Mouse (Mus musculus) frontal cortex, postnatal 14 days (tissue): ENCODE data around the gene Tox4.
"Not testable (repeated sequence)": the region's sequence is repeated elsewhere in the genome, so short reads cannot be mapped to it uniquely, and the experiment has no call there.

Experiments
- DNase-seq, 2 experiments: peaks; one replicate each; pipeline ENCODE4 v3.0.0; 2022; ENCODE audit warnings: low spot score in 2 of 2

The Tox4 gene

DNA sequence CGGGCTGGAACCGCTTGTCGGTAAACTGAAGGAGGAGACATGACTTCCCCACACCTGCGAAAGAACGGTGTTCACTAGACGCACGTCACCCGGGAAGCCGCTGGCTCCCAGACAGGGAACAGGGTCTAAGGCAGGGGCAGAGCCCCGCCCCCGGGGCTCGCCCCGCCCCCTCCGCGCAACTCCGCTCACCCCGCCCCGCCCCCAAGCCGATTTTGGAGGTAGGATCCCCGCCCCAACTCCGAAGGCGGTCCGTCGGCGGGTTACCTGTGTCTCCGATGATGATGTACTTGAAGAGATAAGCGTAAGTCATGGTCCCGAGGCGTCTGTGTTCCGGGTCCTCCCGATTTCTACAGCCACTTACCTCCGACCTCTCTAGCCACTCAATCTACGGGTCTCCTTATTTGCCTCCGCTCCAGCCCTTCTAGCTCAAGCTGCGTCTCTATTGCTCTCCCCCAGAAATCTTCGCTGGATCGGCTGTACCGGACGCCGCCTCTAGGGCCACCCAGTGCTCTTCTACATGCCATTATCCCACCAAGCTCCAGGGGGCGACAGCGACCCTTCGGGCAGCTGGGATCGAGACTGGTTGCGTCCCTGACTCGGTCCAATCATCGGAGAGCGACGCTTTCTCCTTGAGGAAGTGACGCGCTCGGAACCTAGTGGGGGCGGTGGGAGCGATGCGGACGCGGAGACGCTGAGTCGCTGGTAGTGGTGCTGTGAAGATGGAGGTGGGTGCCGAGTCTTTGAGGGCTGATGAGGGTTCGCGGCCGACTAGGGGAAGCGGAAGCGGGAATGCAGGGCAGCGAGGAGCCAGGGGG is at the start of gene Tox4, which contains the start of gene Rab2b:
Gene Tox4, plus strand, starts transcription at position 215 of the 815 bp plus-strand sequence.
Gene Rab2b, minus strand, starts transcription at position 614 of the 815 bp plus-strand sequence.
- peak; percentile 98 to 99 for DNase-seq

DNA sequence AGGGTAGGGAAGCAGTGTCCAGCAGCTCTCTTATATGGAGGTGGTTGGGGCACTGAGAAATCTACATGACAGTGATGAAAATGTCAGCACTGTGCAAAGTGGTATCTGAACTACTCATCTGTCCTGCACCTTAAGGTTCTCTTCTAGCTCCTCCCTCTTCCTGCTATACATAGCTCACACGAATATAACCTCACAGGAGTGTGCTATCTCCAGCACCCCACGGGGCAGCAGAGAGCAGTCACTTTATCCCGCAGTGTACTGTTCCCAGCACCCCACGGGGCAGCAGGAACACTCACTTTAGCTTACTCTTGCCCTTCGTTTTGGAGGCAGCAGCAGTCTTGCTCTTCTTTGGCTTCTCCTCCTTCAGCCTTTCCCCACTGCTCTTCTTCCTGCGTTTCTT is 46.7 kb upstream of the Tox4 start:
- DNase-seq, result no peak

DNA sequence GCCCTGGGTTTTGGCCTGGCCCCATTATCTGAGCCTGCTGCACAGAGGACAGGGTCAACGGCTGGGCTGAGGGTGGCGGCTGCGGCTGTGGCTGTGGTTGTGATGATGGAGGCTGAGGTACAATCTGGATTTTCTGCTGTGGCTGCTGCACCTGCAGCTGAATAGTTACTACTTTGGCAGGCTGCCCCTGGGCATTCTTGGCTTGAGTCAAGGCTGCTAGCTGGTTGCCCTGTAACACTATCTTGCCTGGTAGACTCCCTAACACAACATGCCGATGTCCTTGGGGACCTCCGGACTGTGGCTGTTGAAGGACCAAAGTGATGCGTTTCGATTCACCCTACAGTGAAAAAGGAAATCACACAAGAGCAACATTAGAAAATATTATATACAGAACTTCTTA is 43.8 kb upstream of the Tox4 start:
- DNase-seq, result no peak

DNA sequence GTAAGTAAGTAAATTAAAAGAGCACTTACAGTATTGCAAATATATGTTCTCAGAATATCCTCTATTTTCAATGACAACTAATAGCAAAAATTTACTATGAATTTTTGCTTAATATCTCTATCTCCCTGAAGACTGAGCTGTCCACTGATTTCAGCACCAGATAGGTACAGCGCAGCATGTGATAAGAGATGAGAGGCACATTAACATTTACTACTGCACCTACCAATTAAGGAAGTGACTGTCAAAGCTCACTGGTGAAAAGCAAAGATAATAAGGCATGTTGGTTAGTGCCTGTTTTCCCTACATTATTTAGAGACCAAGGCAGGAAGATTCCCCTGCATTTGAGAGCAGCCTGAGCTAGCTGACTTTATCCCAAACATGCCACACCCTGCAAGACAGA is 42.7 kb upstream of the Tox4 start:
- no peak for DNase-seq

DNA sequence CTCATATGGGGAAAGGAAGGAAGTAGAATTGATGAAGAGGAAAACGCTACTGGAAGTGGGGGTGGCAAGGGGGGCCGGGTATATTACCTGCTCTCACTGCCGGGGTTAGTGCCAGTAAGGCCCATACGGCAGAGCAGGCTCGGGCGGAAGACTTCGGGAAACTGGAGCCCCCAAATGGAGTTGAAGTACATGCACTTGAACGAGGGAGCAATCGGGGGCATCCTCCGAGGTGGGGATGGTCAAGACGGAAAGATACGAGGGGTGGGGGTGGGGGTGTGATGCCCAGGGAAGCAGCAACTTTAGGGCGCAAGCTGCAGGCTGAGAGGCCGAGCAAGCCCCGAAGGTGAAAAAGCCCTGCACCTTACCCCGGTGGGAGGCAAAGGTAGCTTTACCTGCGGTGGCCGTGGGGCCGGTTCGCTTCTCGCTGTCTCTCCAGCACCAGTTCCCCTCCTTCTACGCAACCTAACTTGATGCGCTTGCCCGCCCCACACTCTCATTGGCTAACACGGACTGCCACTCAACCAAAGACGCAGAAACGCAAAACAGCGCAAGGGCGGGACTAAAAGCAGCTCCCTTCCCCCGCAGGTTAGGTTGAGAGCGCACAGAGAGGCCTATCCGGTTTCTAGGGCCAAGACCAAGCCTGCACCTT is 34.8 kb upstream of the Tox4 start:
- DNase-seq, result peak; percentile 97 to 98

DNA sequence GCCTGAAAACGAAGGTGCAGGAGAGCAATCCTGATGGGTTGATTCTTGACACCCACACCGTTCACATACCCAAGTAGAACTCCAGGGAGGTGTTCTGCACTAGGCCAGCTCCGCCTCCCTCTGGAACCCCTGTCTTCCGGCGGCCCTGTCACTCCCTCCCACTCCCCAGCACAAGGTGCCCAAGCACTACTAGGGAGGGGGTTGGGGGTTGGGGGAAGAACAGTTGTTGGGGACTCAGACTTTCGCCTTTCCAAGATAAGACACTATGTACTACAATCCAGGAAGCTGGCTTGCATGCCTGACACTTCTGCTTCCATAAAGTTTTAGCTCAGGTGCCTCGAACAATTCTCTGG is 34.3 kb upstream of the Tox4 start:
- DNase-seq, result no peak

DNA sequence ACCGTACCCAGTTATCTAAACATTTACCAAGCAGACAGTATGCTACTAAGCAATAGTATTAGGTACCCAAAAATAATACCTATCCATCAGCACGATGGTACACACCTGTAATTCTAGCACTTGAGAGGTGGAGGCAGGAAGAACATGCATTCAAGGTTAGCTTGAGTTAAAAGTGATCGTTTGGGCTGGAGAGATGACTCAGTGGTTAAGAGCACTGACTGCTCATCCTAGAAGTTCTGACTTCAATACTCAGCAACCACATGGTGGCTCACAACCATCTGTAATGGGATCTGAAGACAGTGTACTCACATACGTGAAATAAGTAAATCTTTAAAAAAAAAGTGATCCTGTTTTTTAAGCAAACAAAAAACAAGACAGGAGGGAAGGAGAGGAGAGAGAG is 32.8 kb upstream of the Tox4 start:
- no peak for DNase-seq

DNA sequence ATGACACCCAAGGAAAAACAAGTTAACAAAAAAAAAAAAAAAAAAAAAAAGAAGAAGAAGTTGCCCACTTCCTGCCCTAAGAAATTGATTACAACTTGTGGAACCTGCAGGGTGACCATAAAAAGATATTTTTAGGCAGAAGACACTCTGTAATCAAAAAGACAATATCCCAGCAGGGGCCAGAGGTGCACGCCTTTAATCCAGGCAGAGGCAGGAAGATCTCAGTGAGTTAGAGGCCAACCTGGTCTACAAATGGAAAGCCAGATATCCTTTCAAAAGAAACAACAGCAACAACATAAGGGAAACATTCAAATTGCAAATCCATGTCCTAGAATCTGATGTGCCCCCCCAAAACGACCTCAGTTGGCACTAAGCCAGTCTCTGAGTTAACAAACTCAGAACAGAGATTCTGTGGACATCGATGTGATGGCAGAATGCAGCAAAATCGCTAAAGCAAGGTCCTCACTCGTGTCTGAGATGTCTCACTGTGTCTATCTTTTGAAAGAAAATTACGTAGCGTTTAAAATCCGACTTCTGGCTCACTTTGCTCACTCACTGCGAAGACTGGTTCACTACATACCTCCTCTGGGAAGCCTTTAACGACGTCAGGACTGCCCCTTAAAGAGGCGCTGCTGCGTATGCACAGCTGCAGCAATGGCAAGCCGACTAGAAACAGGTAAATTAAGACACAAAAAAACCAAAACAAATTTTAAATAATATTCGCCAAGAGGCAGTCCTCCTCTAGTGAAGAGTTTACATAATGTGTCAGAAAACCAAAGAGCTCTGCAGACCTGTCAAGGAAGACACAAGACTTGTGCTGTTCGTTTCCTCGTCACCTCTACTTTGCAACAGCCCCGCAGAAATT is 22.4 kb upstream of the Tox4 start:
- no peak for DNase-seq

DNA sequence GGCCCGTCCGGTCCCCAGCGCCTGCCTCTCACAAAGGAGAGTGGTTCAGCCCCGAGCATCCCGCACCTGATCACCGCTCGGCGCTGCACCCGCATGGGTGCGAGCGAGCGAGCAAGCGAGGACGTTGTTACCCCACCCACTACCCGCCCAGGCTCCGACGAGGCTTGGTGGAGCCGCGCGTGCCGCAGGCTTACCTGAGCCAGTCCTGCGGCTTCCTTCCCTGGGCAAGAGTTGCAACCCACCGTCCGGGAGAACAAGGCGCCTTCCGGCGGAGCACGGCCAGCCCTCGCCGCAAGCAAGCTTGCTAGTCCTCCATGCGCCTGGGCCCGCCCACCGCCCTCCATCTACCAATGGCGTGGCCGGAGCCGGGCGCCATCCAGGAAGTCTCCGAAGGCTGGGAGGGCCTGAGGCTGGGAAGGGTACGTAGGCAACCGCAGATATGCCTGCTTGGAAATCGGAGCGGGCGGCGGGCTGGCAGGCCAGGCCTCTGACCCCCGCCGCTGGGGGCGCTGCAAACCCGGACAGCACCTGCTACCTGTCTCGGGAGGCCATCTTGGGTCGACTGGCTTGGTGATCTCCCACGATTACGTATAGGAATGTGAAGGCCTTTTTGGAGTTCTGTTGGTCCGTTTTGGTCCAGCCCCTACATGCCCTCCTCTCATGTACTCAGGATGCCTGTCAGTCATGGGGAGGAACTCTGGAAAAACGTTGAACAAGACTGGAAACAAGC is 21.3 kb upstream of the Tox4 start, which contains the start of gene Chd8:
Gene Chd8, minus strand, starts transcription at position 297 of the 730 bp plus-strand sequence.
- peak; percentile 96 to 97 for DNase-seq

DNA sequence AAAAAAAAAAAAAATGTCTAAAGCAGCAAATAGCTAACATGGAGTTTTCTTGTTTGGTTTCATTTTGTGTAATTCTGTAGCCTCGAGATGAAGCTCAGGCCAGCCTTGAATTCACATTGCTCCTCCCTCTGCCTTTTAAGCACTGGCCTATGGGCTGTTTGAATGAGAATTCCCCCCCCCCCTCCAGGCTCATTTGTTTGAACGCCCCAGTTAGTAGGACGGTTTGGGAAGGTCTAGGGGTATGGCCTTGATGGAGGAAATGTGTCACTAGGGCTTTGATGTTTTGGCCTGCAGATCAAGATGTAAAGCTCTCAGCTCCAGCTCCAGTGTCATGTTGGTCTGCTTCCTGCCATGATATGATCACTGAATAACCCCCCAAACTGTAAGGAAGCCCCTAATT is 6.2 kb upstream of the Tox4 start:
- no peak for DNase-seq

DNA sequence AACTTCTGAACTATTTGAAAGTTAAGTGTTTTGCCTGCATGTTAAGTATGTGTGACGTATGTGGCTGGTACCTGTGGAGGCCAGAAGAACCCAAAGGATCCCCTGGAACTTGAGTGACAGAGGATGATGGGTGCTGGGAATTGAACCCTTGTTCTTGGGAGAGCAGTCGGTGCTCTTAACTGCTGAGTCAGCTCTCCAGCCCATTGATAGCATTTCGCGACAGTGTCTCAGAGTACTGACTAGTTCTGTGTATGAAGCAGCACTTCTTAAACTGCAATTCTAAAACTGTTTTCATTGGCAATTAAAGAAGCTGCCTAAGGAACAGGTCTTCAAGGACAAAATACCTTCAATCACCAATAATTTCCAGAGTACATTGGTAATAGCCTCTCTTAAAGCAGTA is 1.7 kb upstream of the Tox4 start:
- no peak for DNase-seq

DNA sequence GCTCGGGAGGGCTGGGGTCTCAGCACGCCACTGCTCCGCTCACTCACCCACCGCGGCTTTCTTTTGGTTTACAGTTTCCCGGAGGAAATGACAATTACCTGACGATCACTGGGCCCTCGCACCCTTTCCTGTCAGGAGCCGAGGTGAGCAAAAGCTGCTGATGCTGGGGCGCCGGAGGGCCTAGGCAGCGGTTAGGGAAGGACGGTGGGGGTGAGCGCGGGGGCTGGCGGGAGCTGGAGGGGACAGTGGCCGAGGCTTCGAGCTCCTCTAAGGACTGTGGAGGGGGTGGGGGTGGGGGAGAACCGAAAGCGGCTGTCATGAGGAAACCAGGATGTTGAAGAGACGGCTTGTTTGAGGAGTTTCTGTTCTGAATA is 788 bp downstream of the Tox4 start:
- no peak for DNase-seq

DNA sequence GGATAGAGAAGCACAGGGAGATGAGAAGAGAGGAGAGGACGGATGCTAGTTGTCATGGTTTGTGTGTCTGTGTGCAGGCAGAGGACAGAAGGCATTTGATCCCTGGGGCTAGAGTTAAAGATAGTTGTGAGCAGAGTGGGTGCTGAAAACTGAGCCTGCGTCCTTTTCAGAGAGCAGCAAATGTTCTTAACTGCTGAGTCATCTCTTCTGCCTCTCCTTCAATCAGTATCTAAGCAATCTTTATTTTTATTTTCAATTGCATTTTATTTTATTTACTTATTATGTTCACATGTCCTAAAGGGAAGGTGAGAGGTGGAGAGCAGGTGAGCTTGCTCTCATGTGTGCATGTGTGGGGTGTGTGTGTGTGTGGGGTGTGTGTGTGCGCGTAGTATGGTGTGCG is 4.7 kb downstream of the Tox4 start:
- DNase-seq, result no peak

DNA sequence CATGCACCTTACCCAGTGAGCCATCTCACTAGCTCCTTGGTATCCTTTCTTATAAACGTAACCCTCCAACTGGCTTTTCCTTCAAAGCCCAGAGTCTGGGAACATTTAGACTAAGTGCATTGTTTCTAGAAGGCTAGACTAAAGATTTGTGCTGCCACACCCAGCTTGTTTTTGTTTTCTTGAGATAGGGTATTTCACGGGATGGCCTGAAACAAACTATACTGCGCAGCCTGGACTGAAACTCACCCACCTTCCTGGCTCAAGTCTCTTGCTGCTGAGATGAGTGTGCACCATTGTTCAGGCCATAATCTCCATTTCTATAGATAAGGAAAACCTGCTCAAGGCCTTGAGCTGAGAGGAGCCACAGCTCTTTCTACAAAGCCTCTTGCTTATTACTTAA is 5.2 kb downstream of the Tox4 start:
- DNase-seq, result no peak

DNA sequence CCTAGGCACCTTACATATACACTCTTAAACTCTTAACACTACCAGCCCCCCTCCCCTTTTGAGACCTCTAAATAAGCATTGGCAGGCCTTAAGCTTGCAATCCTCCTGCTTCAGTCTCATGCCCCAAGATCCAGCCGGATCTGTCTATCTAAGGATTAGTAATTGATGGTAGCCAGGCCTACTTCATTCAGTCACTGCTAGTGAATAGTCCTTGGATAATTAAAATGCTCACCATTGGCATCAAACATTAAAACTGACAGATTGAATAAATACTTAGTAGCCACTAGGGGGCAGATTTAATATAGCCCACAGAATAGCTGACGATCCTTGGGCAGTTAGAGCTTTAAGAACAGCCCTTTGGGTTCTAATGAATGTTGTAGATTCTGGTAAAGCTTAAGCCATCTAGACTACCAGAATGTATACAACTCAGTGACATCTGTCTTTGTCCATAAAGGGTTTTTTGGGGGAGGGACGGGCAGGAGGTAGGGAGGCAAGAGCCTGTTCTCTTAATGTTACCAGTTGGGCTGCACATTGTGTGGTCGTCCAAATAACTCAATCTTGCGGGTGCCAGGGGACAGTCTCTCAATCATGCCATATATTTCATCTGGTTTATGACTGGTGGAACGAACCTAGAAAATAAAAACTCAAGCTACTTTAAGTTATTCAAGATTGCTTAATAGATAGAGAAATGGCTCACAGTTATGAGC is 16.8 kb downstream of the Tox4 start:
- no peak for DNase-seq

DNA sequence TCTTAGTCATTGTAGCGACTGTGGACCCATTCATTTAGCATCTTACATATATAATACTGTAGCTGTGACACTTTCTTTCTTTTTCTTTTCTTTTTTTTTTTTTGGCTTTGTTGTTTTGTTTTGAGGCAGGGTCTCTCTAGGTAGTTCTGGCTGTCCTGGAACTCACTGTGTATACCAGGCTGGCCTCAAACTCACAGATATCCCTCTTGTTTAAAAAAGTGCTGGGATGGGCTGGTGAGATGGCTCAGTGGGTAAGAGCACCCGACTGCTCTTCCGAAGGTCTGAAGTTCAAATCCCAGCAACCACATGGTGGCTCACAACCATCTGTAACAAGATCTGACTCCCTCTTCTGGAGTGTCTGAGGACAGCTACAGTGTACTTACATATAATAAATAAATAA is 24.6 kb downstream of the Tox4 start:
- DNase-seq, result not testable (repeated sequence)

DNA sequence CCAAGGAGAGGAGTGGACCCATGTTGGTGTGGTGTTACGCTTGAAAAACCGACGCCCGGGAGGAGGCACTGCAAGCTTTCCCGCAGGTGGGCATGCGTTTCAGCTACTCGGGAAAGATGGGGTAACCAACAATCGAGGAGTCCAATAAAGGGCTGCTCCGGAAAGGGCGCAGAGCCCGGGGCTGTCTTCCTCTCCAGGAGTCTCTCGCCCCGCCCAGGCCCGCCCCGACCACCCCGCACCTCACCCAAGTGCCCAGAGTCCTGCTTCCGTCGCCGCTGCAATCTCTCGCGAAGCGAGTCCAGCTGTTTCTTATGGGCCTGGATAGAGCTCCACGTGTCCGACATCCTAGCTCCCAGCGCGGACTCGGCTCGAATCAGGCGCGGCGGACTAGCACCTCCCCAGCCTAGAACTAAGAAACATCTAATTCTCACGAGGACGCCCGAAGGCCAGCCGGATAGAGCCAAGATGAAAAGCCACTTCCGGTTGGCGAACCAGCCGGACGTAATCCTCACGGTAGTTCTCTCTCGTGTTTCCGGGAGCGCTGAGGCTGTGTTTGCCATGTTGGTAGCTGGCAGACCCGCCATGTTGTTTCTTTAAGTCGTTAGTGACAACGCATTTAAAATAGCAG is 25.8 kb downstream of the Tox4 start, which contains the start of gene Mettl3:
Gene Mettl3, minus strand, starts transcription at position 485 of the 628 bp plus-strand sequence.
- peak; percentile 81 to 89 for DNase-seq

DNA sequence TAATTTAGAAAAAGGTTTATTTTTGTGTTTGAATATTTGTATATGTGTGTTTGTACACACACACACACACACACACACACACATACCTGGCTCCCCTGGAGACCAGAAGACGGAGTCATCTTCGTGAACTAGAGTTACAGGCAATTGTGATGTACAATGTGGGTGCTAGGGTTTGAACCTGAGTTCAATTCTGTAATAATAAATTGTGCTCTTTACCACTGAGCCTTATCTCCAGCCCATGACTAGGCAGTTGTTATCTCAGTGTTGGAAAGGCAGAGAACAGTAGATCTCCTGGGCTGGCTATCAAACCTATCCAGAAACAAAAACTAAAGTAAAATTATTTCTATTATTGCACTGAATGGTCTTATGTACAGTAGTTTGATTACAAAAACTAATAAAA is 27.2 kb downstream of the Tox4 start:
- DNase-seq, result no peak

DNA sequence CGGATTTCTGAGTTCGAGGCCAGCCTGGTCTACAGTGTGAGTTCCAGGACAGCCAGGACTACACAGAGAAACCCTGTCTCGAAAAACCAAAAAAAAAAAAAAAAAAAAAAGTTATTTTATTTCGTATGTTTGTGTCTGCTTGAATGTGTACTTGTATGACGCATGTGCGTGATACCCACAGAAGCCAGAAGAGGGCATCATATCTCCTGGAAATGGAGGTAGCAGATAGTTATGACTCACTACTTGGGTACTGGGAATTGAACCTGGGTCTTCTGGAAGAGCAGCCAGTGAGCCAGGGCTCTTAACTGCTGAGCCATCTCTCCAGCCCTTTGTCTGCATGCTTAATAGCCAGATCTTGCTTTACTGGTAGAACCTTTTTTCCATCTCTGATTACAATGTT is 31.4 kb downstream of the Tox4 start:
- not testable (repeated sequence) for DNase-seq

DNA sequence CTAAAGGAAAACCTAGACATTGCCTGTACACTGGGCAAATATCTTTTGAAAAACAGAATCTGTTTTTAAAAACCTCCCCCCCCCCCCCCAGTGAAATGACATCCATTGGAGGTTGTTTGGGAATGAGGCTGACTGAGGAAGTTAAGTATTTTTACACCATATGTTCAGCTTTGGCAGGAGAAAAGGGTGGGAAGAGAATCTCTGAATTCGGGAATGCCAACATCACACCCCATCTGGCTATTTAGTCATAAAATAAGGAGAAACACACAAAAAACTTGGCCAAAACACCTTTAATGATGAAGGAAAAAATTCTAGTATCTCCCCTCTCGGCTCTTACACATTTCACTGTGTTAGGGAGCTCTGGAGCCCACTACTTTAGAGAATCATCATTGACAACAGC is 32.0 kb downstream of the Tox4 start:
- DNase-seq, result no peak
